Mouse (Mus musculus): Measurements from ENCODE around the gene Ubtf.
"Not testable (repeated sequence)": the region's sequence is repeated elsewhere in the genome, so short reads cannot be mapped to it uniquely, and the experiment has no call there.

The Ubtf gene

DNA sequence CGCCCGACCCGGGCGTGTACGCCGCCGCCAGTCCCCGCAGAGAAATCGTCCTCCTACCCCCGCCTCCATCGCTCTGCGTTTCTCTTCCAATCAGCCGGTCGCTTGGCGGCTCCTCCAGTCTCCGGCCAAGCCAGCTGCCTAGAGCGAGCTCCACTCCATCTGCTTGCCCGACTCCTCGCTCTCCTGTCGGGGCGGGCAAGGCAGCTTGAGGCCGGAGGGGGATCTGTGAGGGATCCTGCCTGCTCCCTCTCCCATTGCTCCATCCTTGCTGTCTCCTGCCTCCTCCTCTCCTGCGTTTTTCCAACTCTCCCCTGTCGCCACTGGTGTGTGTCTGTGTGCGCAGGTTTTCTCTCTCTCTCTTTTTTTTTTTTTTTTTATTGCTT lies at the start of gene Ubtf:
TSS of gene Ubtf (minus strand) at position 333 of the 383 bp plus-strand sequence.
- in situ Hi-C loops (cut with MboI, MseI) = no loop called here

DNA sequence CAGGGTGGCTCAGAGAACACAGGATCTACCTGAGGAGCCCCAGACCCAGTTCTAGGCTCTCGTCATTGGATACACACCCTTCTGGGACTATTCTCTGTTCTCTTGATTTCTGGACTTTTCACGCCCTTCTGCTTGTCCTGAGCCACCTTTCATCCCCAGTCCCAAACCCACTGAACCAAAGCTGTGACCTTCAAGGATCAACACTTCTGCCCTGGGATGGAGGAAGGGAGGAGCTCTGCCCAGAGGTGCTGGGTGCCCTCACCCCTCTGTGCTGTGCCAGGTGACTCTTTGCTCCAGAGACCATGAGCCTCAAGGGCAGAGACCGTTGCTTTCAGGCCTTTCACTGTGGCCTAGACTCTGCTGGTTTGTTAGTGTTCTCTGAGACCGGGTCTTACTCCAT lies 49.7 kb upstream of the Ubtf start:
- in situ Hi-C loops (cut with MboI, MseI) = no loop called here

DNA sequence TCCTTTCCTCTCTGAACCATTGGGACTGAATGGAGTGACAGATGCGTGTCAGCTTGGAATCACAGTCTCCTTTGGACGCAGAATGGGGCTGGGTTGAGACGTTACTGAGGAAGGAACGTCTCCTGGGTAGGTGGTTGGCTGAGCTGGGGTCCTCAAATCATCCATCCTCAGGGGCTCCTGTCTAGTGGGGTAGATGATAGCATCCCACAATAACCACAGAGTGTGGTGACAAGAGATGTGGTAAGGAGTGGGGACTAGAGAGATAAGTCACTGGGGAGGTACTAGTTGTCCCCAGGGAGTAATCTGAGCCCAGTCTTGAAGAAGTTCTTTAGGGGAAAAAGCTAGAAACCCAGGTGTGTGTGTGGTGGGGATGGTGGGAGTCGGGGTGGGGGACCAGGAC lies 48.8 kb upstream of the Ubtf start:
- in situ Hi-C loops (cut with MboI, MseI) = no loop called here

DNA sequence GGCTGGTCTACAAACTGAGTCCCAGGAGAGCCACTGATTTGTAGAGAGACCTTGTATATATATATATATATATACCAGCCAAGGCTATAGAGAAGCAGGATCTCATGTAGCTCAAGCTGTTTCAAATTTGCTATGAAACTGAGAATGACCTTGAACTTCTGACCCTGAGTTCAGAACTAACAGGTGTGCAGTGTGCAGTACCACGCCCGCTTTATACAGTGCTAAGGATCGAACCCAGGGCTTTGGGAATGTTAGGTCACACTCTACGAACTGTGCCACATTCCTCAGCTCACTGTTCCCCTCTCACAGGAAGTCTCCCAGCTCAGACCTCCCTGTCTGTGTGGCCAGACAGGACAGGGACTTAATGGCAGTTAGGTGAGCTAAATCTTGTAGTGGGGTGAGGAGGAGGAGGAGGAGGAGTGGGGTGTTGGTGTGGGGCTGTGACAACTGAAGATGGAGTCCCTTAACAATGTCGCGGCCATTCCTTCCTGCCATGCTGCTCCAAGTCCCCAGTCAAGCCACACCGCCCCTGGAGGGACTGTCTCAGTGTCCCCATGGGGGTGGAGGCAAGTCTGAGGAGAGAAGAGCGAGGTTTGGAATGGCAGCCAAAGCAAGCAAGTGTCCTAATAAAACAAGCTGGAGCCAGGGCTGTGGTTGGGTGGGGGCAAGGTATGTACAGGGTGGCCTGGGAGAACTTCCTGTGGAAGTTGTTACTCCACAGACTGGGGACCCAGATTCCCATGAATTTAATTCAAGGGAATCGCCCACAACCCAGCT lies 48.1 kb upstream of the Ubtf start:
- in situ Hi-C loops (cut with MboI, MseI) = no loop called here

DNA sequence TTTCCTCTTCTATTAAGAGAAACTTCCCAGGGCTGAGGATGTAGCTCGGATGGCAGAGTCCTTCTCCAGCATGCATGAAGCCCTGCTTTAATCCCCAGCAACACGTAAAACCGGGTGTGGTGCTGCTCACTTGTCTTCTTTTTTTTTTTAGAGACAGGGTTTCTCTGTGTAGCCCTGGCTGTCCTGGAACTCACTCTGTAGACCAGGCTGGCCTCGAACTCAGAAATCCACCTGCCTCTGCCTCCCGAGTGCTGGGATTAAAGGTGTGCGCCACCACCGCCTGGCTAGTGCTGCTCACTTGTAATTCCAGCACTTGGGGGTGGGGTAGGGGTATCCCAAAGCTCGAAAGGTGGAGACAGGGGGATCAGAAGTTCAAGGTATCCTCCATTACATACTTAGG lies 46.6 kb upstream of the Ubtf start, which contains the start of gene Slc4a1:
TSS of gene Slc4a1 (minus strand) at position 101 of the 400 bp plus-strand sequence.
- in situ Hi-C loops (cut with MboI, MseI) = not testable (repeated sequence)

DNA sequence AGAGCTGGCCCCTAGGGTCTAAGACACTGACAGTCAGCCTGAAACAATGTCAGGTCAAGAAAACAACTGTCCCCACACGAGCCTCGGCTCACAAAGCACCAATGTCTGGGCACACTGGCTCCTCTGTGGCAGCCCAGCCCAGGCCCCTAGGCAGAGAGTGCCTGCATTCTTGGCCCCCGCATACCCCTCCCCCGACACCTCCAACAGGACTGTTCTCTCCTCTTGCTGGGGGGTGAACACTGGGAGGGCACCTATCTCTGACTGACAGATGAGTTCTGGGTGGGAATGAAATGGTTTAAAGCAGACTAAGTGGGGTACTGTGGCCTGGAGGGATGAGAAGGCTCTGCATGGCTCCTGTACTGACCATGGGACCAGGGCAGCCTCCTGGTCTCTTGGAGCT lies 46.2 kb upstream of the Ubtf start:
- in situ Hi-C loops (cut with MboI, MseI) = no loop called here

DNA sequence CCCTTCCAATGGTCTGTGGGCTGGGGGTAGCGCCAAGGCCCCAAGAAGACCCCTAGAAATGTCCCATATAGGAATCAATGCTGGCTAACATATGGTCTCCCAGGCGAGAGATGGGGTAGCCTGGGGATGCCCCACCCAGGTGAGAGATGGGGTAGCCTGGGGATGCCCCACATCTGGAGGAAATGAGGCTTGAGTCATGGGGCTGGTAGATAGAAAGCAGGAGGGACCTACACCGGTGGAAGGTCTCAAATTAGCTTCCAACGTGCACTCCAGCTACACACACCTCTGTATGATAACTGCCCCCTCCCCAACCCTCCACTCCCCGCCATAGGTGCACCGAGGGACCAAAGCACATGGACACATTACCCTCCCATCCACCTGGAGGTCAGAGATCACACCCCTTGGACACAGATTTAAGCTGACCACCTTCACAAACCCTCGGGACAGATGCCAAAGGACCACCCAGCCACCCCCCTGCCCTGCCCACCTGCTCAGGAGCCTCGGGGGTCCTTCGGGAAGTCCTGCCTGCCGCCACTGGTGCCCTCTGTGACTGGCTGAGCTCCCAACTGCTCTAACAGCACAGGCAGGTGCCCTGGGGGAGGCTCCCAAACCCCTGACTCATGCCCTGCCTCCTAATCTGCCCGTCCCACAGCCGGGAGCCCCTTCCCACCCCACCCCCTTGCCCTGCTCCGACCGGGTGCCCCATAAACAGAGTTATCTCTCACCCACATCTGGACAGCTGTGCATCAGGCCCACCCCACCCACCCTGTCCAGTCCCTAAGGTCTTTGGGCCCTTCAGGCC lies 45.2 kb upstream of the Ubtf start:
- in situ Hi-C loops (cut with MboI, MseI) = no loop called here

DNA sequence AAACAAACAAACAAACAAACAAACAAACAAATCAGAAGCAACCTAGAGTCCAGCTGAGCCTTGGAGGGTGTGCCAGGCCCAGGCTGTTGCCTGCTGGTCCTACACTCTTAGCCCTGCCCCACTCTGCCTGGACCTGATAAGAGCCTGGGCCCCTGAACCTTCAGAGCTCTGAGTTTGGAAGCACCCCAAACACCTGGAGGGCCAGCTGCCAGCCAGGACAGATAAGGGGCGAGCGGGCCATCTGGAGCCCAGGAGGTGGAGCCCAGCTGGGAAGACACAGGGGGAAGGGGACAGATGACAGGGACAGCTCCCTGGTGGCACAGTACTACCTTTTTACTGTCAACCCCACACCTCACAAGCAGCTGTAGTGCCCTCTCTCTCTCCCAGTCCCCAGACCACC lies 44.1 kb upstream of the Ubtf start:
- in situ Hi-C loops (cut with MboI, MseI) = no loop called here

DNA sequence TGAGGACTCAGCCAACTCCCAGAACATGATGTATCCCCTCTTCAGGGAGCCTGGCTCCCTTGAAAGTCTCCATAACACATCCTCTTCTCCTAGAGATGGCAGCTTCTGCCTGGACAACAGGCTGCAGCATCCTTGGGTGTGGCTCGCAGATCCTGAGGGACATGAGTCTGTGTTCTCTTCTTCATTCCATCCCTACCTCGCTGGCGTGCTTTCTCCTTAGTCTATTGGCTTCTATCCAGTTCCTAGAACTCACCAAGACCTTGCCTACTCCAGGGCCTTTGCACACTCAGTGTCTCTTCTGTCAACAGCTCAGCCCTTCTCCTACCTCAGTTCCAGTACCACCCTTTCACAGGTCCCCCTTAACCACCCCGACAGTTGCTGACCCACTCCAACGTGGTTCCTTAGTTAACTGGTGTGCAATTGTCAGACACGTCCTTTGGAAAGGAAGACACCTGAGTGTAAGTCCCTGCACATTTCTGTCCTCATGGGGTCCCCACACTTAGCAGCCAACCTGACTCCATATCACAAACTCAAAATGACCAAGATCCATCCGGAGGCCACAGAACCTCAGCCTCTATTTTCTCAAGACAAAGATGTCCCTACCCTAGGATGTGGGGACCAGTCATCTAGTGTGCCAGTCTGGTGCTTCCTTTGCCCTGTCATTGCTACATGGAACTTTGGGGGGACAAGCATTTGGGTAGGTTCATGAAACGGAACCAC lies 42.4 kb upstream of the Ubtf start:
- in situ Hi-C loops (cut with MboI, MseI) = no loop called here

DNA sequence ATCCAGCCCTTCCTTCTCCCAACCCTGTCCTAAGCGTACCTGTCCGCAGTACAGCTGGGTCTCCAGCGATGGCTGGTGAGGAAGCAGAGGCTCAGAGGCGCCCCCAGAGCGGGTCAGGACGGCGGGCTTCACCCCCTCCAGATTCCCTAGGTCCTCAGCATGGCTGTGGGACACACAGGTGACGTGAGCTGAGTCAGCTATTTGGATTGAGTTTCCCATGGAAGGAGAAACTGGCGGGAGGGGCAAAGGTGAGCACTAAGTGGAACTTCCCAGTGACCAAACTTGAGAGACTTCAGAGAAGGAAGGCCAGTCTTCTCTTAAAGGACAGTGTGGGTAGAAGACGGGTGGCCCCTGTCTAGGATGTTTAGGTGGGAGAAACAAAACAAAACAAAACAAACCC lies 38.8 kb upstream of the Ubtf start:
- in situ Hi-C loops (cut with MboI, MseI) = no loop called here

DNA sequence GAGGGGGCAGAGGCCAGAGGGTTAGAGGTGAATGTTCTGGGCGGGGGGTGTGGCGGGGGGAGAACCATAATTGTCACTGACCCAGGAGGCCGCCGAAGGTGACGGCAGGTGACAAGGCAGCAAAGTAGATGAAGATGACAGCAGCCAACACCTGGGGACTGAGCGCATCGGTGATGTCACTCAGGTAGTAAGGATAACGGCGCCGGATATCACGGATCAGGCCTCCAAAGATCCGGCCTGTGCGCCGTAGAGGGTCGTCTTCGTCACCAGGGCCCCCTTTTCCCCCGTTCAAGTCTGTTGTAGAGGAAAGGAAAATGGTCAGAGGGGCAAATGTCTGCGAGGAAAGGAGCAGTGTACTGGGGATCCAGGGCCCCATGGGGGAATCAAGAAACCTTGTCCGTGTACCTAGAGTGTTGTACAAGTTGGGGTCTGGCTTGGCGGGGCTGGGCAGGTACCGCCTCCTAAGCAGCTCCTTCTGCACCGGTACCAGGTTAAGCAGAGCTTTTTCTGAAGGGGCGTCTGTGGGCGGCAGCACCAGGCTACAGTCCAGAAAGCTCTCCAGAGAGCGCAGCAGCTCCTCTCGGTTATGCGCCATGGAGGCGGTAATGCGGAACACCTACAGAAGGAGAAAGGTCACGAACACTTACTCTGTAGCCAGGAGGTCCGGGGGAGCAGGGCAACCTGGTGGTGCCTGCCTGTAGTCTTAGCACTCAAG lies 37.3 kb upstream of the Ubtf start:
- in situ Hi-C loops (cut with MboI, MseI) = no loop called here

DNA sequence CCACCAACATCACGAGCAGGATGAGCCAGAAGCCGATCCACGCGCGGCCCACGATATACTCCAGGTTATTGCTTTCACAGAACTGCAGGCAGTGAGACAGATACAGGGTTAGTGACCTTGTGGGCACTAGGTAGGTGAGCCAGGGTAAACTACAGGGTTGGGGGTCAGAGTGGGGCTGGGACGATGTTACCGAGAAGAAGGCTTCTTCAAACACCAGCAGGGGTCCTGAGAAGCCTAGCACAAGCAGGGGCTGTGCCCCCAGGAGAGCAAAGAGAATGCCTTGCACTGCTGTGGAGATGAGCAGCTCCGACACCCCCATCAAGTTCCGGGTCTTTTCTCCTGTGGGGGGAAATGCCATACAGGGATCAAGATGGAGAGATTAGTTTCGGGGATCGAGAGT lies 36.6 kb upstream of the Ubtf start:
- in situ Hi-C loops (cut with MboI, MseI) = no loop called here

DNA sequence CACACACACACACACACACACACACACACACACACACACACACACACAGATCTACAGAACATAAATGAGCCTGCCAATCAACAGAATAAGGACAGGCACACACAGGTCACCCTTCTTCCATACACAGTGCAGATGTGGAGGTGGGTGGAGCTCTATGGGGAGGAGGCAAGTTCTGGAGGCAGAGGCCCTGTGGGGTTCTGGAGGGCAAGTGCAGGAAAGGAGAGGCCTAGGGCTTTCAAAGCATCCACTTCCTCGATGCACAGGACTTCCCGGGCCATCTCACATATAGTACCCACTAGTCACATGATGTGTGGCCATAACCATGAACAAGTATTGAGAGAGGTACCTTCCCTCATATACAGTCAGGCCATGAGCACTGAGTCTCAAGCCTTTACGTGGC lies 36.0 kb upstream of the Ubtf start:
- in situ Hi-C loops (cut with MboI, MseI) = no loop called here

DNA sequence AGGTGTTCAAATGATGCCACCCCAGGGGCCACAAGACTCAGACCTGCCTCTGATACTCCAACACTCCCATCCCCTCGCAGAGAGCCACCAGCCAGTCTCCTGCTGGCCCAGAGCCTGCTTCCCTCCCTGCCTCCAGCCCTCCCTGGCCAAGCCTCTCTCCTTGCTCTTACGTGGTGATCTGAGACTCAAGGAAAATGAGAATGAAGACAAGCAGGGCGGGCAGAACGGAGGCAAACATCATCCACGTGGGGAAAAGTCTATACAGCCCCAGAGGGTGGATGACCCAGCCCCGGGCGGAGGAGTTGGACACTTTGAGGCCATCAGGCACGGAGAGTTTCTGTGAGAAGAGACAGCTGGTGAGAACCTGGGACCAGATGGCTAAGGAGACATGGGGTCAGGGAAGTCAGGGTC lies 33.5 kb upstream of the Ubtf start:
- in situ Hi-C loops (cut with MboI, MseI) = no loop called here

DNA sequence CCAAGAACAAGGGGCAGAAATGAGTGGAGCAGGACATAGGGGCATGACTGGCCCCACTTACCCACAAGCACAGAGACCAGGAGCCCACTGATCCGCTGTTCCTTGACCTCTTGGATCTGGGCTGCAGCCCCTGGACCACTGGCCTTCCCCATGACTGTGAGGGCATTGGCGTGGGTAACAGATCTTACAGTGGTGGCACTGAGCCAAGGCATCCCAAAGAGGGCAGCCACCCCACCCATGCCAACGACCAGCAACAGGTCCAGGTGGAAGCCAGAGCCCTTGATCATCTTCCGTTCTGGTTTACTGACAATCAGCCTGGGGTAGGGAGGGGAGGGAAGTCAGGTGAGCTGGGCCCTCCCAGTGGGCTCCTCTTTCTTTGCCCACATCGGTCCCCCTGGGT lies 32.8 kb upstream of the Ubtf start:
- in situ Hi-C loops (cut with MboI, MseI) = no loop called here

DNA sequence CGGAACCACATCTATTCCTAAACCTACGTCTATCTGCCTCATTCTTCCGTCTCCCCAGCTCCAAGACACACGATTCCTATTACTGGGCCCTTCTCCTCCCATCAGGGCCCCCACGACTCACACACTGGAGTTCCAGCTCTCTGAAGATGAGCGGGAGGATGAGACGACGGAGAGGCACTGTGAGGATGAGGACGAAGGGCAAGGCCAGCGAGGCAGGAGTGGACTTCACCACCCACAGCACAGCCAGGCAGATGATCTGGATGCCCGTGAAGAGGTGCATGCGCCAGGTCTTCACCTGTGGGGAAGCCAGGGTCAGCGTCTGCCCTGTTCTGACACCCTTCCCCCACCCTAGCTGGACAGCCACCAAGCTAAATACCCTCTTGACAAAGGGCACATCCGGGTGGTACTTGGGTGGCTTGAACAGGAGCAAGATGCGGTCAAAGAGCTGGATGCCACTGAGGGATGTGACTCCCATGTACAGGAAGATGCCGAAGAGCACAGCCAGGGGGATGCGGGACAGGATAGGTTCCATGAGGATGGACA lies 31.5 kb upstream of the Ubtf start:
- in situ Hi-C loops (cut with MboI, MseI) = no loop called here

DNA sequence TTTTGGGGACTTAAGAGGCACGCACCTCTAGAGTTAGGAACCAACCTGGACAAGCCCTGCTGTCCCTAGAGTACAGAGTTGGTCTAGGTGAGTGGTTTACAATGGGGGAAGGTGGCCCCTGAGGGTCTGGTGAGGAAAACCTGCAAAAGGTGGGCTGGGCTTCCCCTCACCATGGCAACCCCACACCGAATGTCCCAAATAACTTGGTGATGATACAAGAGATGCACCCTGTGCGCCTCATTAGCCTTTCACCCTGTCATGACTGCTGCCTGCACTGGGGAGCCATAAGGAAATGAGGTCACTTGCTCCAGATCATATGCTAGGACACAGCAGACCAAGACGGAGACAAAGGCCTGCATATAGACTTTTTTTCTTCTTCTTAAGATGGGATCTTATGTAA lies 30.9 kb upstream of the Ubtf start:
- in situ Hi-C loops (cut with MboI, MseI) = no loop called here

DNA sequence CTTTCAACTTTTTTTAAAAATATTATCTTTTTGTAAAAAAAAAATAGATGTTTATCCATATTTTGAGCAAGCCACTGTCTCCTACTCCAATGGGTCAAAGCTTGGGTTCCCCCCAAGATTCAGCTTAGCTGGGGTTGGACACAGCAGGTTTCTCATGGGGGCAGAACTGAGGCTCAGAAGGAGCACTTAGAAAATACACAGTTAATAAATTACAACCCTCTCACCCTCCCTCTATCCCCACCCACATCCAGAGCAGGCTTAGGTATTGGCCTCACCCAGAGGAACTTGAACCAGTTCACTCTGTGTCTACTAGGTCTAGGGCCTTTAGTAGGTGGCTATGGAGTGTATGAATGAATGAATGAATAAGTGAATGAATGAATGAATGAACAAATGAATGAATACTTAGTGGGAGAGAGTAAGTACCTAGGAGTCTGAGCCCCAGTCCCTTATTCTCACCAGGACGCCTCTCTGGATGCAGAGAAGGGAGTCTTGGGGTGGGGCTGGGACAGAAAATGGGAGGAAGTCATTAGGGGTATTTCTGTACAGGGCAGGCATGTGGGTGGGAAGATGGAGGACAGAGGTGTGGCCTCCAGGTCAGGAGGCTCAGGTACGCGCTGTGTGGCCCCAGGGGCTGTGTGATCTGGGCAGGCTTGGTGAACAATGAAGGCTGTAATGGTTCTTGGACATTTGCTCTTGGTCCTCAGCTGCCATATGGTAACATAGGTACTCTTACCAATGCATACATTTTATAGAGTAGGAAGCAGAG lies 29.8 kb upstream of the Ubtf start:
- in situ Hi-C loops (cut with MboI, MseI) = no loop called here

DNA sequence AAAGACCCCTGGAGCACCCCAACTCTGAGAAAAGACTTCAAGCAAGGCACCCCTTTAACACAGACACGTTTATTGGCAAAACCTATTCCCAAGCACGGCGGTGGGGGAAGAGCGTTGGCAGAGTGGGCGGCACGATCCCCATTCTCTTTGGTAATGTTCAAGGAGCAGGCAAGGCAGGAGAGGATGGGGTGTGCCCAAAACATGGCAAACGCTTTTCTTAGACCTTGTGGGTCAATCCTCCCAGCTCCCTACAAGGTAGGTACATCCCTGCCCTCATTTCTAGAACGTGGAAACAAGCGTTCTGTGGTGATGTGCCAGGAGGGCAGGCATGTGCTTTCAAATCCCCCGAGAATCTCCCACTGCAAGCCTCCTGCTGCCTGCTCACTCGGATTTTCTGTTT lies 29.2 kb upstream of the Ubtf start:
- in situ Hi-C loops (cut with MboI, MseI) = no loop called here

DNA sequence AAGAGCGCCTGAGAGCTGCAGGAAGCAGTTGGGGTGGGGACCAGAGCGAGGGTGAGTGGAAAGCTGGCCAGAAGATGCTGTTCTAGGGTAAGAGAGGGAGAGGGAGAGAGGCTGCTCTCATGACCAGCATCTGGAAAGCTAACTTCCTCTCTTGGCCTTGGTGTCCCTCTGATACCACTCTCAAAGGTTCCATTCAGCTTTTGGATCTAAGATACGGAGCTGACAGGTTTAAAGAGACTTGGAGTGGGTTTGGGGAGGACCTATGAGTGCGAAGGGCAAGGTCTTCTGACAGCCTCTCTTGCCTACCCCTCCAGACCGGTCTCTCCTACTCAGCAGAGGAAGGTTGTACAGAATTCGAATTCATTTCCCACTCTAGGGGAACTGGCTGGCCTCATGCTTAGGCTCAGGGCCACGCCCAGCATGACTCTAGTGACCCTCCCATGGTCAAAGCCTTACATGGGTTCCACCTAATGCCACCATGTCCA lies 28.6 kb upstream of the Ubtf start:
- in situ Hi-C loops (cut with MboI, MseI) = no loop called here

DNA sequence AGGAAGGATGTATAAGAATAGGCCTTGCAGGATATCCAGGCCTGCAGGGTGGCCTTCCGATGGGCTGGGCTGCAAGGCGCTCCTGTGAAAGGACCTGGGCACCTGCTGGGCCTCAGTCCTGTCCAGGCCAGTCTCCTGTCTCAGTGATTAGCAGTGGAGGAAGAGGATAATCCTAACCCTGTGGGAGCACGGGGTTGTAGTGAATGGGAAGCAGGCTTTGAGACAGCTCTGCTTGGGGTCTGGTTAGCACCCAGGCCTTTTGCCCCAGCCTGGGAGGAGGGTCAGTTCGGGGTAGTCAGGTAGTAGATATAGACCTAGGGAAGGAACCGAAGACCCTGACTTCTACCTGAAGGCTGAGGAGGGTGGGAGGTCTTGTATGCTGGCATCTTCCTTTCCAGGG lies 28.1 kb upstream of the Ubtf start:
- in situ Hi-C loops (cut with MboI, MseI) = no loop called here
